Mouse (Mus musculus): ENCODE results near the gene Sox10. TPM values are rescaled to one million over a fixed set of nuclear protein-coding genes. Genes with fewer than 3 reads are reported as not detected.

Sox10 gene
- total and polyA plus RNA-seq, 2 experiments from 2014 or later, result 6.3 to 7.4 TPM

DNA sequence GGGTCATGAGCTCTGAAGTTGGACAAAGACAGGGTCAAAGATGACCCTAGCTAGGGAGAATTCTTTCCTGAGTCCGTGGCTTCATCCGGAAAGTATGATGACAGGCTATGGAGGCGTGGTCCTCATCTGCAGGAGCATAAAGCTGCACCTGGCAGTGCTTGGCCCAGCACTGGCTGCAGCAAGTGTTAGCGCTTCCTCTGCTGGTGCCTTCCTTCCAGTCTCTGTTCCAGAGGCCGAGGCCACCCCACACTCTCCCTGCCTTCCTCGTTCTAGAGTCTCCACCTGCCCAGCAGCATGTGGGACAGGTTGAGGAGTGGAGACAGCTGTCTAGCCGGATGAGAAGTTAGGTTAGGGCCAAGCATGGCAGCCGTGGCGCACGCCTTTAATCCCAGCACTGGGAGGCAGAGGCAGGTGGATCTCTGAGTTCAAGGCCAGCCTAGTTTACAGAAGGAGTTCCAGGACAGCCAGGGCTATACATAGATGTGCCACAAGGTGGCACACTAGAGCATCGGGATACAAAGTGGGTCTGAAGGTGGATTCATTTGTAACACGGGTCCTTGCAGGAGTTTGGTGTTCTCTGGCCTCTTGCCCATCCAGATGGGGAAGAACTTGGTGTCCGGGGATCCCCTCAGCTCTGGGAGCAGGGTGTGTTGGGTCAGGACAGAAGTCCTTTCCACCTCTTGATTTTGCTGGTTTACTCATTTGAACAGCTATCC lies 38.7 kb downstream of the Sox10 start:
- Histone ChIP-seq H3K9me3 (ENCODE audit: low read length) (no peaks in the 10 kb centered on the region), H3K4me3 (ENCODE audit: low read depth, low read length) (no peak overlapping the region), H3K4me1 (ENCODE audit: insufficient read depth) (no peaks in the 10 kb centered on the region), H3K9ac (no peak overlapping the region), H3K4me2 (ENCODE audit: low read depth) (no peak overlapping the region), H3K27me3 (ENCODE audit: insufficient read depth, low read length) (no peaks in the 10 kb centered on the region), H3K27ac (ENCODE audit: low read depth, low read length) (no peak overlapping the region), H3K36me3 (ENCODE audit: insufficient read depth) (peaks cover 73% of the 10 kb centered on the region)
- ATAC-seq (no peak), DNase-seq (peak; percentile 38)
- 80% methylated on average over 13 of the region's 13 CpGs for WGBS
- peak; percentile 66 for TF ChIP-seq CTCF (IDR thresholded peaks at IDR 0.05; ENCODE audit: low read depth)

DNA sequence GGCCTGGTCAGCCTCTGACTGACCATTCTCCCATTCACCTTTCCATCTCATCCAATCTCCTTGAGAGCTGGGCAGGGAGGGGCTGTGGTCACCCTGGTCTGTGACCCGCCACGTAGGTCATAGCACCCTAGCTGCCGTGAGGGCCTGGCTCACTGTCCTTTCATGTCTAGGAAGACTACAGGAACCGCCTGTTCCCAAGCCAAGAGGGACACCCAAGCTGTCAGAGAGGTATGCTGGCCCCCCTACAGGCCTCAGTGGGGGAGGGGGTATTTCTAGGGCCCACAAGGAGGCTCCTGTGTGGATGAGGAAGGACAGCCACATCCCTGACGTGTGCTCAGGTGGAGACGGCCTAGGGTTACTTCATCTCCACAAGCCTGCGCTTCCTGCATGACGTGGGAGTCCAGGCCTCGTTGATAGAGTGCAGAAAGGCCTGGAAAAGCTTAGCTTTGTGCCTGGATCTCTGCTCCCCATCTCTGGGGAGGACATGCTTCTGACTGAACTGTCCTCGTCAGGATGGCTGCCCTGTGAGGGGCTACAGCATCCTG lies 40.6 kb downstream of the Sox10 start:
- 83% methylated on average over 10 of the region's 10 CpGs for WGBS
- ATAC-seq (no peak), DNase-seq (no peak)
- no peaks in the 10 kb centered on the region for H3K4me1 ChIP-seq (ENCODE audit: insufficient read depth)
- H3K27ac ChIP-seq (ENCODE audit: low read depth, low read length), result no peak overlapping the region
- H3K4me3 ChIP-seq (ENCODE audit: low read depth, low read length), result no peak overlapping the region
- H3K4me2 ChIP-seq (ENCODE audit: low read depth), result no peak overlapping the region
- no peaks in the 10 kb centered on the region for H3K27me3 ChIP-seq (ENCODE audit: insufficient read depth, low read length)
- no peaks in the 10 kb centered on the region for H3K9me3 ChIP-seq (ENCODE audit: low read length)
- no peak overlapping the region for H3K9ac ChIP-seq
- TF ChIP-seq CTCF (IDR thresholded peaks at IDR 0.05; ENCODE audit: low read depth), result no peak
- H3K36me3 ChIP-seq (ENCODE audit: insufficient read depth), result peaks cover 67% of the 10 kb centered on the region

DNA sequence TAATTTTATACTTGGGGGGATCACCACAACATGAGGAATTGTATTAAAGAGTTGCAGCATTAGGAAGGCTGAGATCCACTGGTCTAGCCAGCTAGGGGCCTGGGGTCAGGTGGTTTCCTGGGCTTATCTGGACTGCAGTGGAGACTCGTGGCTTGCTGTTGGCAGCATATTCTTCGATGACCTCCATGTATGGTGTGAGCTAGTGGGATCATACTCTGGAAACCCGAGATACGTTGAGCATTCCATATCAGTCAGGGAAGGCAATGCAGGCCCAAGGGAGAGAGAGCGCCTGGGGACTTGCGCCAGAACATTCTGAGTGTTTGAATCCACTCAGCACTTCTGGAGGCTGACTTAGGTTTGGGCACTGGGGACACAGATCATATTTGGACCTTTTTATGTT lies 41.3 kb downstream of the Sox10 start:
- Histone ChIP-seq H3K4me2 (ENCODE audit: low read depth) (no peak overlapping the region), H3K4me3 (ENCODE audit: low read depth, low read length) (no peak overlapping the region), H3K27ac (ENCODE audit: low read depth, low read length) (no peak overlapping the region), H3K36me3 (ENCODE audit: insufficient read depth) (peaks cover 68% of the 10 kb centered on the region), H3K9me3 (ENCODE audit: low read length) (no peaks in the 10 kb centered on the region), H3K4me1 (ENCODE audit: insufficient read depth) (no peaks in the 10 kb centered on the region), H3K9ac (no peak overlapping the region), H3K27me3 (ENCODE audit: insufficient read depth, low read length) (no peaks in the 10 kb centered on the region)
- TF ChIP-seq CTCF (IDR thresholded peaks at IDR 0.05; ENCODE audit: low read depth), result no peak
- no peak for DNase-seq
- 89% methylated on average over 6 of the region's 6 CpGs for WGBS
- ATAC-seq, result no peak

DNA sequence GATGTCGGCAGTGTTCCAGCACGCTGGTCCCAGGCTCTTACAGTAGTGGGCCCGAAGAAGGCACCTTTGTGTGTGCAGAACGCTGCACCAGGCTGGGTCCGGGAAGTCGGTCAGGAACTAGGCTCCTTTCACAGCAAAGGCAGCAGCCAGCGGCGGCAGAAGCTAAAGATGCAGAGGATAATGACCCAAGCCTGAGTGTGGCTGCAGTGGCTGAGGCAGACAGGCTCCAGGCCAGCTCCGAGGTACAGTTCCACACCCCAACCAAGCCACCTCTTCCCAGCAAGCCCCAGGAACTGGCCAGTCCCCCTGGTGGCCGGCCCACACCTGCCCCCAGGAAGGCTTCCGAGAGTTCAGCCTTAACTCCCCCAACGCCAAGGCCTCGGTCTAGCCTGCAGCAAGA lies 42.5 kb downstream of the Sox10 start:
- Histone ChIP-seq H3K27me3 (ENCODE audit: insufficient read depth, low read length) (no peaks in the 10 kb centered on the region), H3K4me3 (ENCODE audit: low read depth, low read length) (no peak overlapping the region), H3K4me1 (ENCODE audit: insufficient read depth) (no peaks in the 10 kb centered on the region), H3K9ac (no peak overlapping the region), H3K4me2 (ENCODE audit: low read depth) (no peak overlapping the region), H3K36me3 (ENCODE audit: insufficient read depth) (peaks cover 59% of the 10 kb centered on the region), H3K27ac (ENCODE audit: low read depth, low read length) (no peak overlapping the region), H3K9me3 (ENCODE audit: low read length) (no peaks in the 10 kb centered on the region)
- WGBS, result 85% methylated on average over 13 of the region's 13 CpGs
- ATAC-seq (no peak), DNase-seq (no peak)
- peak; percentile 15; the same call in 1 of the 2 replicates for TF ChIP-seq CTCF (IDR thresholded peaks at IDR 0.05; ENCODE audit: low read depth)

DNA sequence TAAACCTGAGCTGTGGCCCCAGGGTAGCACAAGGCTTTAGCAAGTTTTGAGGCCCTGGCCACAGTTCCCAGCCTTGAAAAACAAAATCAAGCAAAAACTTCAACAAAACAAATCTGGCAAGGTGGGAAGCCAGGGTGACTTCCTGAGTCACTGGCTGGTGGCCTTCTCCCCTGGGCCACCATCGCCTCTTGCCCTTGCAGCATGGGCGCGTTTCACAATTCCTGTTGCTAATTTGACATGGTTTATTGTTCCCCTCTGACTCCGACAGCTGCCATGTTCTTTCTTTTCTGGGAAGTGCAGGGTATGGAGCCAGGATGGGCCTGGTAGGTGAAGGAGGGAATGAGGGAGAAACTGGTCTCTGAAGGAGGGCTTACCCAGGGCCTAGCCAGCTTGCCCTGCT lies 42.9 kb downstream of the Sox10 start:
- Histone ChIP-seq H3K27ac (ENCODE audit: low read depth, low read length) (no peak overlapping the region), H3K9ac (no peak overlapping the region), H3K4me2 (ENCODE audit: low read depth) (no peak overlapping the region), H3K9me3 (ENCODE audit: low read length) (no peaks in the 10 kb centered on the region), H3K4me3 (ENCODE audit: low read depth, low read length) (no peak overlapping the region), H3K4me1 (ENCODE audit: insufficient read depth) (no peaks in the 10 kb centered on the region), H3K27me3 (ENCODE audit: insufficient read depth, low read length) (no peaks in the 10 kb centered on the region), H3K36me3 (ENCODE audit: insufficient read depth) (peaks cover 59% of the 10 kb centered on the region)
- no peak for TF ChIP-seq CTCF (IDR thresholded peaks at IDR 0.05; ENCODE audit: low read depth)
- 87% methylated on average over 4 of the region's 4 CpGs for WGBS
- ATAC-seq (no peak), DNase-seq (no peak)

DNA sequence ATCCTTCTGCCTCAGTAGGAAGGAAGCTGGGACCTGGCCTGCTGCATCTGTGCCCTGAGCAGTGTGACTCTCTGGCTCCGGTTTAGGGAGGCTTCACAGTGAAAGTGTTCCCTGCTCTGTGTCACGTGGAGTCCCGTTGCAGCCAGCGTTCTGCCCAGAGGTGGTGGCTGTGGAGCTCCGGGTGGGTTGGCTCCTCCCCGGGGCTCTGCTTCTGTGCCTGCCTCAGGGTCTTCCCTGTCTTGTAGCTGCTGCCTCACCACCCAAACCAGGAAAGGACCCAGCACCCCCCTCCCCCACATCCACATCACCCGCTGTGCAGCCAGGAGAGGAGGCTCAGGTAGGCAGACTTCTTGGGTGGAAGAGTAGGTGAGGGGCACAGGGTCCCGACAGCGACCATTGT lies 45.5 kb downstream of the Sox10 start:
- H3K4me1 ChIP-seq (ENCODE audit: insufficient read depth), result no peaks in the 10 kb centered on the region
- ATAC-seq (no peak), DNase-seq (no peak)
- peaks cover 56% of the 10 kb centered on the region for H3K36me3 ChIP-seq (ENCODE audit: insufficient read depth)
- TF ChIP-seq CTCF (IDR thresholded peaks at IDR 0.05; ENCODE audit: low read depth), result no peak
- no peak overlapping the region for H3K4me3 ChIP-seq (ENCODE audit: low read depth, low read length)
- H3K27ac ChIP-seq (ENCODE audit: low read depth, low read length), result no peak overlapping the region
- no peaks in the 10 kb centered on the region for H3K9me3 ChIP-seq (ENCODE audit: low read length)
- H3K9ac ChIP-seq, result no peak overlapping the region
- 84% methylated on average over 9 of the region's 9 CpGs for WGBS
- H3K27me3 ChIP-seq (ENCODE audit: insufficient read depth, low read length), result no peaks in the 10 kb centered on the region
- no peak overlapping the region for H3K4me2 ChIP-seq (ENCODE audit: low read depth)

DNA sequence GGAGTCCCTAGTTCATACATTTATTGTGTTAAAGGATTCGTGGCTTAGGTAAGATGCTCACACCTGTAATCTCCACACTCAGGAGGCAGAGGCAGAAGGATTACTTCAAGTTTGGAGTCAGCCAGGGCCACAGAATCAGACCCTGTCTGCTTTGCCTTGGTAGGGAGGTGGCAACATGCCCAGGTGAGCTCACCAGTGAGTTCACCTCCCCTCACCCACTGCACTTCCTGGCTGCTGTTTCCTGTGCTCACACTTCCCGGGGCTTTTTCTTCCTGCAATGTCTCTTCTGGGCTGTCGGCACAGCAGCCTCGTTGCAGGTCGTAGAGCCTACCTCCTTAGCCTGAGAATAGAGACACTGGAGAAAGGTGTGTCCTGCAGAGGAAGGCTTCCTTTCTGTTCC lies 49.8 kb downstream of the Sox10 start:
- ATAC-seq (no peak), DNase-seq (no peak)
- Histone ChIP-seq H3K27ac (ENCODE audit: low read depth, low read length) (no peak overlapping the region), H3K4me3 (ENCODE audit: low read depth, low read length) (no peak overlapping the region), H3K9me3 (ENCODE audit: low read length) (no peaks in the 10 kb centered on the region), H3K27me3 (ENCODE audit: insufficient read depth, low read length) (no peaks in the 10 kb centered on the region), H3K4me2 (ENCODE audit: low read depth) (no peak overlapping the region), H3K4me1 (ENCODE audit: insufficient read depth) (peaks cover 12% of the 10 kb centered on the region; the same call in 1 of the 2 replicates), H3K36me3 (ENCODE audit: insufficient read depth) (peaks cover 29% of the 10 kb centered on the region), H3K9ac (no peak overlapping the region)
- WGBS, result 78% methylated on average over 5 of the region's 5 CpGs
- TF ChIP-seq CTCF (IDR thresholded peaks at IDR 0.05; ENCODE audit: low read depth), result no peak

All from forebrain, postnatal 0 days (tissue).